Mouse (Mus musculus) MEL (cell line): Measurements from ENCODE around the gene Scn2b. TPM values are rescaled to one million over a fixed set of nuclear protein-coding genes. Genes with fewer than 3 reads are reported as not detected.

Experiments used
- DNase-seq: peaks from one replicate; pipeline ENCODE4 v3.0.0; 2011; ENCODE audit warnings: low read depth, low spot score
- H3K27ac ChIP-seq: 2 replicates; pipeline ENCODE4 v1.5.1; 2012; ENCODE audit warnings: low read depth, mild to moderate bottlenecking, control low read depth, low read length, moderate library complexity; ENCODE audit not compliant: control insufficient read depth
- H3K27me3 ChIP-seq, 2 experiments: fragments of 150-350 bp in 1 of 2; sonication (generic) in 1 of 2; 2 replicates each; pipeline ENCODE4 v1.6.1; 2012; ENCODE audit warnings: low read length in 2 of 2, mild to moderate bottlenecking in 2 of 2, improper control_type of control experiment in 1 of 2, moderate library complexity in 1 of 2; ENCODE audit not compliant: insufficient read depth in 2 of 2, control insufficient read depth in 1 of 2
- H3K36me3 ChIP-seq, 2 experiments: 2 replicates each; pipeline ENCODE4 v1.6.1; 2012 to 2014; ENCODE audit warnings: low read length in 2 of 2, improper control_type of control experiment in 1 of 2, inconsistent platforms in 1 of 2, mild to moderate bottlenecking in 1 of 2; ENCODE audit not compliant: insufficient read depth in 2 of 2, control insufficient read depth in 1 of 2
- H3K4me1 ChIP-seq, 2 experiments: fragments of 150-350 bp in 1 of 2; sonication (generic) in 1 of 2; 2 replicates each; pipeline ENCODE4 v1.6.1; 2012; ENCODE audit warnings: low read length in 2 of 2, improper control_type of control experiment in 1 of 2, mild to moderate bottlenecking in 1 of 2; ENCODE audit not compliant: insufficient read depth in 2 of 2, control insufficient read depth in 1 of 2
- H3K4me3 ChIP-seq, 2 experiments: fragments of 150-350 bp in 1 of 2; sonication (generic) in 1 of 2; 2 replicates each; pipeline ENCODE4 v1.5.1; 2012; ENCODE audit warnings: low read depth in 2 of 2, low read length in 2 of 2, mild to moderate bottlenecking in 2 of 2, moderate library complexity in 2 of 2, control low read depth in 1 of 2, improper control_type of control experiment in 1 of 2; ENCODE audit not compliant: control insufficient read depth in 1 of 2, insufficient read depth in 1 of 2
- H3K79me2 ChIP-seq: 2 replicates; pipeline ENCODE4 v1.6.1; 2012; ENCODE audit warnings: mild to moderate bottlenecking, low read length, moderate library complexity; ENCODE audit not compliant: control insufficient read depth, poor library complexity, insufficient read depth
- H3K9ac ChIP-seq: 2 replicates; pipeline ENCODE4 v1.6.1; 2012; ENCODE audit warnings: low read depth, mild to moderate bottlenecking, control low read depth, low read length, moderate library complexity; ENCODE audit not compliant: control insufficient read depth, poor library complexity, severe bottlenecking
- H3K9me3 ChIP-seq: fragments of 150-350 bp; sonication (generic); replicated peaks from 2 replicates; pipeline ENCODE4 v1.6.1; 2012; ENCODE audit warnings: mild to moderate bottlenecking, low read length, improper control_type of control experiment, moderate library complexity; ENCODE audit not compliant: insufficient read depth
- CHD1 ChIP-seq: IDR thresholded peaks from 2 replicates; pipeline ENCODE4 v1.6.1; 2012; ENCODE audit warnings: low read depth, mild to moderate bottlenecking, inconsistent platforms, low read length, improper control_type of control experiment
- GATA1 ChIP-seq: IDR thresholded peaks from 2 replicates; pipeline ENCODE4 v1.6.1; 2011; ENCODE audit warnings: low read depth, low read length, improper control_type of control experiment
- HCFC1 ChIP-seq: IDR thresholded peaks from 2 replicates; pipeline ENCODE4 v1.6.1; 2012; ENCODE audit warnings: low read depth, mild to moderate bottlenecking, inconsistent platforms, low read length, improper control_type of control experiment, moderate library complexity
- MEF2A ChIP-seq: IDR thresholded peaks from 2 replicates; pipeline ENCODE4 v1.6.1; 2014; ENCODE audit warnings: low read depth, mild to moderate bottlenecking, inconsistent platforms, low read length, improper control_type of control experiment; ENCODE audit not compliant: poor library complexity, insufficient replicate concordance, severe bottlenecking; ENCODE audit errors: extremely low read depth
- MYC ChIP-seq: IDR thresholded peaks from 2 replicates; pipeline ENCODE4 v1.6.1; 2011; ENCODE audit warnings: low read depth, mild to moderate bottlenecking, low read length, improper control_type of control experiment, moderate library complexity
- POLR2AphosphoS2 ChIP-seq: IDR thresholded peaks from 2 replicates; pipeline ENCODE4 v1.6.1; 2011; ENCODE audit warnings: low read length, improper control_type of control experiment
- POLR2AphosphoS5 ChIP-seq: IDR thresholded peaks from 2 replicates; pipeline ENCODE4 v1.6.1; 2012; ENCODE audit warnings: low read depth, borderline replicate concordance, mild to moderate bottlenecking, inconsistent platforms, low read length, moderate library complexity, mixed read lengths
- SIN3A ChIP-seq: IDR thresholded peaks from 2 replicates; pipeline ENCODE4 v1.6.1; 2012; ENCODE audit warnings: low read length, improper control_type of control experiment, inconsistent platforms
- TAL1 ChIP-seq: IDR thresholded peaks from 2 replicates; pipeline ENCODE4 v1.6.1; 2012; ENCODE audit warnings: mild to moderate bottlenecking, inconsistent platforms, low read length, moderate library complexity, mixed read lengths
- USF1 ChIP-seq: IDR thresholded peaks from 2 replicates; pipeline ENCODE4 v1.6.1; 2014; ENCODE audit warnings: low read depth, mild to moderate bottlenecking, inconsistent platforms, low read length, improper control_type of control experiment, moderate library complexity
- USF2 ChIP-seq, 2 experiments: IDR thresholded peaks; 2 replicates each; pipeline ENCODE4 v1.6.1; 2011 to 2012; ENCODE audit warnings: improper control_type of control experiment in 2 of 2, low read length in 2 of 2, borderline replicate concordance in 1 of 2, inconsistent platforms in 1 of 2, low read depth in 1 of 2, mild to moderate bottlenecking in 1 of 2; ENCODE audit not compliant: insufficient read depth in 1 of 2
- ZC3H11A ChIP-seq: IDR thresholded peaks from 2 replicates; pipeline ENCODE4 v1.6.1; 2012; ENCODE audit warnings: low read depth, mild to moderate bottlenecking, inconsistent platforms, low read length, improper control_type of control experiment
- ZMIZ1 ChIP-seq: IDR thresholded peaks from 2 replicates; pipeline ENCODE4 v1.6.1; 2012; ENCODE audit warnings: low read depth, mild to moderate bottlenecking, inconsistent platforms, low read length, improper control_type of control experiment, moderate library complexity
- polyA plus RNA-seq, 2 experiments: library from polyadenylated mRNA; stranded (reverse) in 1 of 2; unstranded in 1 of 2; fragments of >175 nt in 1 of 2; fragments of >200 nt in 1 of 2; gene quantifications; 2 replicates each; pipeline versions ENCODE4 v1.2.1 to v1.2.4; 2012; ENCODE audit warnings: low replicate concordance in 2 of 2, low read depth in 1 of 2; ENCODE audit not compliant: insufficient read length in 2 of 2, insufficient read depth in 1 of 2, missing spikeins in 1 of 2
- total RNA-seq: library from RNA; depleted of rRNA; stranded (reverse); fragments of 300-350 nt; gene quantifications from 2 replicates; pipeline ENCODE4 v1.2.3, GENCODE M21; 2012

Scn2b gene
- total and polyA plus RNA-seq, 3 experiments: not detected

- peaks cover 11 to 14% of the 10 kb centered on the region in 2 experiments for H3K27me3 ChIP-seq
- H3K9ac ChIP-seq: no peak overlapping the region
- no peak for DNase-seq
- H3K36me3 ChIP-seq: 0 out of 4 replicates have a peak, but pooled peaks cover 0 to 4% of the 10 kb centered on the region in 2 experiments
- TF ChIP-seq USF1 (no peak), CHD1 (no peak), USF2 (IDR thresholded peaks at IDR 0.05; ENCODE audit: borderline replicate concordance in 1 of 2, insufficient read depth in 1 of 2, low read depth in 1 of 2, low read length in 2 of 2) (no peak), POLR2AphosphoS2 (no peak), ZC3H11A (no peak), HCFC1 (no peak), ZMIZ1 (no peak), MEF2A (no peak), SIN3A (no peak)
- TF ChIP-seq, all 39 proteins: peak for 0
- Histone ChIP-seq H3K79me2 (no peaks in the 10 kb centered on the region), H3K4me3 (no peak overlapping the region), H3K27ac (no peak overlapping the region), H3K4me1 (0 out of 4 replicates have a peak, but pooled peaks cover 0 to 4% of the 10 kb centered on the region in 2 experiments), H3K9me3 (no peaks in the 10 kb centered on the region)
These were observed 15.1 kb upstream of the Scn2b start for GRCm38 (mm10) chr9:45102528-45102927.

- no peak overlapping the region for H3K27ac ChIP-seq
- no peak overlapping the region for H3K4me3 ChIP-seq
- no peak overlapping the region for H3K9ac ChIP-seq
- 0 out of 4 replicates have a peak, but pooled peaks cover 0 to 4% of the 10 kb centered on the region in 2 experiments for H3K4me1 ChIP-seq
- 0 out of 4 replicates have a peak, but pooled peaks cover 0 to 4% of the 10 kb centered on the region in 2 experiments for H3K36me3 ChIP-seq
- H3K79me2 ChIP-seq: no peaks in the 10 kb centered on the region
- TF ChIP-seq GATA1: 0 out of 2 replicates have a peak, but pooled peaks have one; percentile 38
- TF ChIP-seq USF2 (IDR thresholded peaks at IDR 0.05; ENCODE audit: borderline replicate concordance in 1 of 2, insufficient read depth in 1 of 2, low read depth in 1 of 2, low read length in 2 of 2): no peak
- no peak for TF ChIP-seq POLR2AphosphoS5
- TF ChIP-seq TAL1: no peak
- TF ChIP-seq MYC: no peak
- peaks cover 7 to 9% of the 10 kb centered on the region in 2 experiments for H3K27me3 ChIP-seq
- DNase-seq: no peak
- H3K9me3 ChIP-seq: no peaks in the 10 kb centered on the region
These were observed 14.2 kb upstream of the Scn2b start for GRCm38 (mm10) chr9:45103211-45103979.
